Mouse (Mus musculus) C2C12 (cell line): ENCODE results near the gene Sdk2.

Source experiments
- CEBPB ChIP-seq: IDR thresholded peaks from one replicate; pipeline ENCODE4 v1.6.1; 2011; ENCODE audit warnings: low read depth, mild to moderate bottlenecking, control low read depth, moderate library complexity
- CTCF ChIP-seq: IDR thresholded peaks from one replicate; pipeline ENCODE4 v1.5.1; 2011; ENCODE audit not compliant: control insufficient read depth, insufficient read depth, insufficient read length
- FOSL1 ChIP-seq: IDR thresholded peaks from one replicate; pipeline ENCODE4 v1.8.0; 2011; ENCODE audit warnings: mild to moderate bottlenecking, low read length; ENCODE audit not compliant: poor library complexity, insufficient read depth, severe bottlenecking
- MAX ChIP-seq: IDR thresholded peaks from one replicate; pipeline ENCODE4 v1.6.1; 2011; ENCODE audit warnings: mild to moderate bottlenecking, control low read depth
- MYOG ChIP-seq: IDR thresholded peaks from one replicate; pipeline ENCODE4 v1.6.1; 2011; ENCODE audit not compliant: control insufficient read depth, insufficient read length; ENCODE audit errors: extremely low read depth
- USF1 ChIP-seq: IDR thresholded peaks from one replicate; pipeline ENCODE4 v1.6.1; 2011; ENCODE audit warnings: low read depth, mild to moderate bottlenecking, control low read depth, moderate library complexity

DNA sequence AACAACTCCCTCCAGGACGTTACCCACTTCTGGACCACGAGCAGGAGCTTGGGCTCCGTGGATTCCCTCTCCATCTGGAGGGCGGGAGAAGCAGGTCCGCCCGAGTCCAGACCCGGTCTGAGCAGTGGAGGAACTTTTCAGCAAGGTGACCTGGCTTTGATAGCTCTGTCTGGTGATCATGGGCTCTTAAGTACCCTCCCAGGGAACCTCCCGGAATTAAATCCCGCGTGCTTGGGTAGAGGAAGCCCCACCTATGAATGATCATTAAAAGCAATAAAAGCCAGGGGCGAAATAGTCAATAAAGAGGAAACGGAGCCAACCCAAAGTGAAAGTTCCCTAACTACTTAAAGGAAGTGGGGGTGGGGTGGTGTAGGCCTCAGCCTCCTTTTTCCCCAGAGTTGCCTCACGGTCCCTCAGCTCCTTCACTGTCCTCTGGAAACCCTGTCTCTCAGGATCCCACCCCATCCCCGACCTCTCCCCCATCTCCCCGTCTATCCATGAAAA lies 314.6 kb downstream of the Sdk2 start:
- TF ChIP-seq MYOG (no peak), CTCF (no peak), MAX (no peak), CEBPB (no peak), USF1 (no peak), FOSL1 (no peak)
